Mouse (Mus musculus): ENCODE data around the gene Casc1.

GRCm38 (mm10) chr6:145224246-145224645 lies 13.4 kb upstream of the Casc1 start:
- no peak for TF ChIP-seq CTCF (IDR thresholded peaks at IDR 0.05; ENCODE audit: borderline replicate concordance, insufficient read depth, low read depth, low read length)
- TF ChIP-seq POLR2A (IDR thresholded peaks at IDR 0.05; ENCODE audit: borderline replicate concordance, insufficient read depth, low read length): no peak
